Mouse (Mus musculus) MEL (cell line): ENCODE results near the gene Cfap46. TPM values are rescaled to one million over a fixed set of nuclear protein-coding genes. Genes with fewer than 3 reads are reported as not detected.

Source experiments
- DNase-seq: peaks from one replicate; pipeline ENCODE4 v3.0.0; 2011; ENCODE audit warnings: low read depth, low spot score
- H3K27ac ChIP-seq: 2 replicates; pipeline ENCODE4 v1.5.1; 2012; ENCODE audit warnings: low read depth, mild to moderate bottlenecking, control low read depth, low read length, moderate library complexity; ENCODE audit not compliant: control insufficient read depth
- H3K27me3 ChIP-seq, 2 experiments: fragments of 150-350 bp in 1 of 2; sonication (generic) in 1 of 2; 2 replicates each; pipeline ENCODE4 v1.6.1; 2012; ENCODE audit warnings: low read length in 2 of 2, mild to moderate bottlenecking in 2 of 2, improper control_type of control experiment in 1 of 2, moderate library complexity in 1 of 2; ENCODE audit not compliant: insufficient read depth in 2 of 2, control insufficient read depth in 1 of 2
- H3K36me3 ChIP-seq, 2 experiments: 2 replicates each; pipeline ENCODE4 v1.6.1; 2012 to 2014; ENCODE audit warnings: low read length in 2 of 2, improper control_type of control experiment in 1 of 2, inconsistent platforms in 1 of 2, mild to moderate bottlenecking in 1 of 2; ENCODE audit not compliant: insufficient read depth in 2 of 2, control insufficient read depth in 1 of 2
- H3K4me1 ChIP-seq, 2 experiments: fragments of 150-350 bp in 1 of 2; sonication (generic) in 1 of 2; 2 replicates each; pipeline ENCODE4 v1.6.1; 2012; ENCODE audit warnings: low read length in 2 of 2, improper control_type of control experiment in 1 of 2, mild to moderate bottlenecking in 1 of 2; ENCODE audit not compliant: insufficient read depth in 2 of 2, control insufficient read depth in 1 of 2
- H3K4me3 ChIP-seq, 2 experiments: fragments of 150-350 bp in 1 of 2; sonication (generic) in 1 of 2; 2 replicates each; pipeline ENCODE4 v1.5.1; 2012; ENCODE audit warnings: low read depth in 2 of 2, low read length in 2 of 2, mild to moderate bottlenecking in 2 of 2, moderate library complexity in 2 of 2, control low read depth in 1 of 2, improper control_type of control experiment in 1 of 2; ENCODE audit not compliant: control insufficient read depth in 1 of 2, insufficient read depth in 1 of 2
- H3K79me2 ChIP-seq: 2 replicates; pipeline ENCODE4 v1.6.1; 2012; ENCODE audit warnings: mild to moderate bottlenecking, low read length, moderate library complexity; ENCODE audit not compliant: control insufficient read depth, poor library complexity, insufficient read depth
- H3K9ac ChIP-seq: 2 replicates; pipeline ENCODE4 v1.6.1; 2012; ENCODE audit warnings: low read depth, mild to moderate bottlenecking, control low read depth, low read length, moderate library complexity; ENCODE audit not compliant: control insufficient read depth, poor library complexity, severe bottlenecking
- H3K9me3 ChIP-seq: fragments of 150-350 bp; sonication (generic); replicated peaks from 2 replicates; pipeline ENCODE4 v1.6.1; 2012; ENCODE audit warnings: mild to moderate bottlenecking, low read length, improper control_type of control experiment, moderate library complexity; ENCODE audit not compliant: insufficient read depth
- CTCF ChIP-seq, 3 experiments: IDR thresholded peaks in 2 of 3; conservative IDR thresholded peaks in 1 of 3; 2 replicates each; pipeline ENCODE4 v1.5.1; 2011 to 2012; ENCODE audit warnings: low read length in 3 of 3, low read depth in 2 of 3, mild to moderate bottlenecking in 2 of 3, improper control_type of control experiment in 1 of 3, inconsistent platforms in 1 of 3, mixed read lengths in 1 of 3, moderate library complexity in 1 of 3; ENCODE audit not compliant: control insufficient read depth in 1 of 3, insufficient read depth in 1 of 3, poor library complexity in 1 of 3, severe bottlenecking in 1 of 3
- EP300 ChIP-seq, 2 experiments: IDR thresholded peaks; 2 replicates each; pipeline ENCODE4 v1.6.1; 2011; ENCODE audit warnings: improper control_type of control experiment in 2 of 2, low read length in 2 of 2, low read depth in 1 of 2, mild to moderate bottlenecking in 1 of 2
- ETS1 ChIP-seq: IDR thresholded peaks from 2 replicates; pipeline ENCODE4 v1.6.1; 2012; ENCODE audit warnings: low read depth, mild to moderate bottlenecking, inconsistent platforms, low read length, improper control_type of control experiment, moderate library complexity
- GABPA ChIP-seq: IDR thresholded peaks from 2 replicates; pipeline ENCODE4 v1.6.1; 2012; ENCODE audit warnings: low read depth, mild to moderate bottlenecking, inconsistent platforms, low read length, improper control_type of control experiment, moderate library complexity
- GATA1 ChIP-seq: IDR thresholded peaks from 2 replicates; pipeline ENCODE4 v1.6.1; 2011; ENCODE audit warnings: low read depth, low read length, improper control_type of control experiment
- HCFC1 ChIP-seq: IDR thresholded peaks from 2 replicates; pipeline ENCODE4 v1.6.1; 2012; ENCODE audit warnings: low read depth, mild to moderate bottlenecking, inconsistent platforms, low read length, improper control_type of control experiment, moderate library complexity
- KAT2A ChIP-seq: conservative IDR thresholded peaks from 2 replicates; pipeline ENCODE4 v1.6.1; 2012; ENCODE audit warnings: low read depth, low read length, improper control_type of control experiment, inconsistent platforms
- MAX ChIP-seq: IDR thresholded peaks from 2 replicates; pipeline ENCODE4 v1.6.1; 2011; ENCODE audit warnings: low read length, improper control_type of control experiment
- MXI1 ChIP-seq: IDR thresholded peaks from 2 replicates; pipeline ENCODE4 v1.6.1; 2011; ENCODE audit warnings: mild to moderate bottlenecking, low read depth, low read length, improper control_type of control experiment
- MYB ChIP-seq: IDR thresholded peaks from 2 replicates; pipeline ENCODE4 v1.6.1; 2011; ENCODE audit warnings: mild to moderate bottlenecking, low read depth, low read length, improper control_type of control experiment
- MYC ChIP-seq: IDR thresholded peaks from 2 replicates; pipeline ENCODE4 v1.6.1; 2011; ENCODE audit warnings: low read depth, mild to moderate bottlenecking, low read length, improper control_type of control experiment, moderate library complexity
- NELFE ChIP-seq: IDR thresholded peaks from 2 replicates; pipeline ENCODE4 v1.6.1; 2011; ENCODE audit warnings: low read depth, low read length, improper control_type of control experiment
- NRF1 ChIP-seq: IDR thresholded peaks from 2 replicates; pipeline ENCODE4 v1.6.1; 2014; ENCODE audit warnings: low read depth, mild to moderate bottlenecking, inconsistent platforms, low read length, improper control_type of control experiment, moderate library complexity; ENCODE audit not compliant: poor library complexity, insufficient read depth, severe bottlenecking
- POLR2A ChIP-seq, 2 experiments: IDR thresholded peaks; 2 replicates each; pipeline ENCODE4 v1.6.1; 2011 to 2012; ENCODE audit warnings: low read length in 2 of 2, mild to moderate bottlenecking in 2 of 2, control low read depth in 1 of 2, improper control_type of control experiment in 1 of 2, low read depth in 1 of 2, moderate library complexity in 1 of 2; ENCODE audit not compliant: control insufficient read depth in 1 of 2, insufficient read depth in 1 of 2, poor library complexity in 1 of 2
- POLR2AphosphoS2 ChIP-seq: IDR thresholded peaks from 2 replicates; pipeline ENCODE4 v1.6.1; 2011; ENCODE audit warnings: low read length, improper control_type of control experiment
- POLR2AphosphoS5 ChIP-seq: IDR thresholded peaks from 2 replicates; pipeline ENCODE4 v1.6.1; 2012; ENCODE audit warnings: low read depth, borderline replicate concordance, mild to moderate bottlenecking, inconsistent platforms, low read length, moderate library complexity, mixed read lengths
- RCOR1 ChIP-seq: IDR thresholded peaks from 2 replicates; pipeline ENCODE4 v1.6.1; 2012; ENCODE audit warnings: low read depth, mild to moderate bottlenecking, inconsistent platforms, low read length, improper control_type of control experiment
- SMC3 ChIP-seq: IDR thresholded peaks from 2 replicates; pipeline ENCODE4 v1.6.1; 2011; ENCODE audit warnings: low read depth, low read length, improper control_type of control experiment
- TAL1 ChIP-seq: IDR thresholded peaks from 2 replicates; pipeline ENCODE4 v1.6.1; 2012; ENCODE audit warnings: mild to moderate bottlenecking, inconsistent platforms, low read length, moderate library complexity, mixed read lengths
- TCF12 ChIP-seq: IDR thresholded peaks from 2 replicates; pipeline ENCODE4 v1.6.1; 2014; ENCODE audit warnings: low read depth, mild to moderate bottlenecking, inconsistent platforms, low read length, improper control_type of control experiment, moderate library complexity
- USF1 ChIP-seq: IDR thresholded peaks from 2 replicates; pipeline ENCODE4 v1.6.1; 2014; ENCODE audit warnings: low read depth, mild to moderate bottlenecking, inconsistent platforms, low read length, improper control_type of control experiment, moderate library complexity
- ZC3H11A ChIP-seq: IDR thresholded peaks from 2 replicates; pipeline ENCODE4 v1.6.1; 2012; ENCODE audit warnings: low read depth, mild to moderate bottlenecking, inconsistent platforms, low read length, improper control_type of control experiment
- ZKSCAN1 ChIP-seq: IDR thresholded peaks from 2 replicates; pipeline ENCODE4 v1.6.1; 2012; ENCODE audit warnings: low read depth, mild to moderate bottlenecking, inconsistent platforms, low read length, improper control_type of control experiment, moderate library complexity
- ZNF384 ChIP-seq: IDR thresholded peaks from 2 replicates; pipeline ENCODE4 v1.6.1; 2012; ENCODE audit warnings: low read depth, mild to moderate bottlenecking, inconsistent platforms, low read length, improper control_type of control experiment
- polyA plus RNA-seq, 2 experiments: library from polyadenylated mRNA; stranded (reverse) in 1 of 2; unstranded in 1 of 2; fragments of >175 nt in 1 of 2; fragments of >200 nt in 1 of 2; gene quantifications; 2 replicates each; pipeline versions ENCODE4 v1.2.1 to v1.2.4; 2012; ENCODE audit warnings: low replicate concordance in 2 of 2, low read depth in 1 of 2; ENCODE audit not compliant: insufficient read length in 2 of 2, insufficient read depth in 1 of 2, missing spikeins in 1 of 2
- total RNA-seq: library from RNA; depleted of rRNA; stranded (reverse); fragments of 300-350 nt; gene quantifications from 2 replicates; pipeline ENCODE4 v1.2.3, GENCODE M21; 2012

Gene Cfap46
- total and polyA plus RNA-seq, 3 experiments = 0.03 to 0.04 TPM; not detected in 1

- Histone ChIP-seq H3K4me1 (no peaks in the 10 kb centered on the region), H3K9me3 (no peaks in the 10 kb centered on the region), H3K27me3 (no peaks in the 10 kb centered on the region), H3K36me3 (no peaks in the 10 kb centered on the region), H3K4me3 (no peak overlapping the region), H3K9ac (no peak overlapping the region), H3K27ac (no peak overlapping the region), H3K79me2 (no peaks in the 10 kb centered on the region)
- DNase-seq = no peak
- no peak for TF ChIP-seq GABPA
- TF ChIP-seq MYC = no peak
- no peak for TF ChIP-seq GATA1
- TF ChIP-seq POLR2AphosphoS2 = no peak
- TF ChIP-seq ZKSCAN1 = no peak
- no peak for TF ChIP-seq RCOR1
- TF ChIP-seq KAT2A = no peak
Measured at GRCm38 (mm10) chr7:139727072-139727471, 43.5 kb upstream of the Cfap46 start.

- DNase-seq = no peak
- Histone ChIP-seq H3K4me1 (no peaks in the 10 kb centered on the region), H3K4me3 (no peak overlapping the region), H3K79me2 (no peaks in the 10 kb centered on the region), H3K27ac (no peak overlapping the region), H3K27me3 (no peaks in the 10 kb centered on the region), H3K9ac (no peak overlapping the region), H3K9me3 (no peaks in the 10 kb centered on the region), H3K36me3 (no peaks in the 10 kb centered on the region)
- TF ChIP-seq HCFC1 = no peak
- no peak for TF ChIP-seq SMC3
- TF ChIP-seq ZC3H11A = no peak
- no peak for TF ChIP-seq MYB
Measured at GRCm38 (mm10) chr7:139725641-139726040, 42.0 kb upstream of the Cfap46 start.

GRCm38 (mm10) chr7:139723986-139724385 is 40.4 kb upstream of the Cfap46 start:
- no peak for TF ChIP-seq SMC3
- TF ChIP-seq EP300 (IDR thresholded peaks at IDR 0.05; ENCODE audit: low read depth in 1 of 2, low read length in 2 of 2) = no peak
- no peak for TF ChIP-seq MXI1
- TF ChIP-seq TCF12 = no peak
- TF ChIP-seq CTCF (IDR thresholded peaks at IDR 0.05 in 2 of 3, conservative IDR thresholded peaks at IDR 0.05 in 1 of 3; ENCODE audit: control insufficient read depth in 1 of 3, insufficient read depth in 1 of 3, low read depth in 2 of 3, low read length in 3 of 3, poor library complexity in 1 of 3, severe bottlenecking in 1 of 3) = no peak
- no peak for TF ChIP-seq POLR2A (IDR thresholded peaks at IDR 0.05; ENCODE audit: control insufficient read depth in 1 of 2, insufficient read depth in 1 of 2, low read depth in 1 of 2, low read length in 2 of 2, poor library complexity in 1 of 2)
- no peak for TF ChIP-seq TAL1
- TF ChIP-seq ETS1 = no peak
- no peak for TF ChIP-seq NELFE
- no peak for TF ChIP-seq POLR2AphosphoS2
- no peak for TF ChIP-seq MYB
- TF ChIP-seq GATA1 = no peak
- no peak for TF ChIP-seq MAX
- TF ChIP-seq ZNF384 = no peak
- no peak for TF ChIP-seq USF1
- no peak for TF ChIP-seq NRF1
- no peak for TF ChIP-seq POLR2AphosphoS5
- no peaks in the 10 kb centered on the region for H3K9me3 ChIP-seq

More at GRCm38 (mm10) chr7:139723986-139724385, 40.4 kb upstream of the Cfap46 start:
- Histone ChIP-seq H3K9ac (no peak overlapping the region), H3K27ac (no peak overlapping the region), H3K4me3 (no peak overlapping the region), H3K27me3 (no peaks in the 10 kb centered on the region), H3K4me1 (no peaks in the 10 kb centered on the region), H3K36me3 (no peaks in the 10 kb centered on the region), H3K79me2 (no peaks in the 10 kb centered on the region)
- DNase-seq = no peak
